Mouse (Mus musculus): ENCODE data around the gene Calm4. TPM values are rescaled to one million over a fixed set of nuclear protein-coding genes. Genes with fewer than 3 reads are reported as not detected.
"Not testable (repeated sequence)": the region's sequence is repeated elsewhere in the genome, so short reads cannot be mapped to it uniquely, and the experiment has no call there.

Gene Calm4
- total RNA-seq, 2 experiments from 2014 or later = not detected

DNA sequence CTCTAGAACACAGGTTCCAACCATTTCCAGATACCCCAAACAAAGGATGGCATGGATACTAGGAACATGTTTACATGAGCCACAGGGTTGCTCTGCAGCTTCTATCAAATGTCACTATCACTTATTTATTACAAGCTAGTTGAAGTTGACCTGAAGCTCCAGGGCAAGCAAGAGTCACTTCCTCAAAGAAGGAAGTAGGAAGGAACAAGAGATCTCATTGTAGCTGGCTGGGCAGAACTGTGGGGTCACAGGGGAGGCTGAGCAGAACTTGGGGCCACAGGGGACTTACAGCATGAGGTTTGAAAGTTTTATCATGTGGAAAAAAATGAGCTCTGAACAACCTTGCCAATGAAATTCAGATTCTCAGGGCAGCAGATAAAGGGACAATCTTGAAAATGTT, 11.8 kb upstream of the Calm4 start:
- no peak overlapping the region for H3K4me3 ChIP-seq
- no peak for TF ChIP-seq CTCF (IDR thresholded peaks at IDR 0.05)
- DNase-seq = no peak
- no peak overlapping the region for H3K27ac ChIP-seq
- intact Hi-C loops (cut with DNase I) = no loop called here

DNA sequence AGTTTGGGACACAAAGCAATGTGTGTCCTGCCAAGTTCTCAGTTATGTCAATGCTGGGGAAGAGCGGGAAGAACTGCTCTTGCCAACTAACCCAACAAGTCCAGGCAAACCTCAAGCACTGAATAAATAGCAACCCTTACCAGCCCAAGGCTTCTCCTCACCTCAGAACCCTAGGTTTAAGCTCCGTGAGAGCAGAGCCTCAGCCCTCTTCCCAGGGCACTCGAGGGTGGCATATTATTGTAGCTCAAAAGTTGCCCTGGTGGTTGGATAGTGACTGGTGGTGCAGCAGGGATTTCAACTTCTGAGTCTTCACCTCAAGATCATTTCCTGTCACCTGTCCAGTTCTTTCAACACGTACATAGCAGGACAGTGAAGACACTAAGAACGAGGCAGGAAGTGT, 6.0 kb upstream of the Calm4 start:
- intact Hi-C loops (cut with DNase I) = no loop called here
- DNase-seq = no peak
- TF ChIP-seq CTCF (IDR thresholded peaks at IDR 0.05) = no peak
- H3K4me3 ChIP-seq = no peak overlapping the region
- H3K27ac ChIP-seq = no peak overlapping the region

- intact Hi-C loops (cut with DNase I) = no loop called here
- H3K4me3 ChIP-seq = no peak overlapping the region
- no peak overlapping the region for H3K27ac ChIP-seq
- DNase-seq = no peak
- no peak for TF ChIP-seq CTCF (IDR thresholded peaks at IDR 0.05)
Measured at GRCm38 (mm10) chr13:3831994-3832393, 5.6 kb upstream of the Calm4 start.

DNA sequence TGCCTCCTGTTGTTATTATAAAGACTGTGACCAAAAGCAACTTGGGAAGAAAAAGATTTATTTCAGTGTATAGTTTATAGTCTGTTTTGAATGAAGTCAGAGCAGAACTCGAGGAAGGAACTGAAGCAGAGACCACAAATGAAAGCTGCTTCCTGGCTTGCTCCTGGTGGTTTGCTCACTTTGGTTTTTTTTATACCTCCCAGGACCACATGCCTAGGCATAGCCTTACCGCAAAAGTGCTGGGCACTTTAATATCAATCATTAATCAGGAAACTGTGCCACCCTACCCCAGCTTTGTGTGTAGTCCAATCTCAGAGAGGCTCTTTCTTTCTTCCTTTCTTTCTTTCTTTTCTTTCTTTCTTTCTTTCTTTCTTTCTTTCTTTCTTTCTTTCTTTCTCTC, 5.1 kb upstream of the Calm4 start:
- no peak for DNase-seq
- H3K27ac ChIP-seq = no peak overlapping the region
- no peak for TF ChIP-seq CTCF (IDR thresholded peaks at IDR 0.05)
- no peak overlapping the region for H3K4me3 ChIP-seq
- intact Hi-C loops (cut with DNase I) = no loop called here

DNA sequence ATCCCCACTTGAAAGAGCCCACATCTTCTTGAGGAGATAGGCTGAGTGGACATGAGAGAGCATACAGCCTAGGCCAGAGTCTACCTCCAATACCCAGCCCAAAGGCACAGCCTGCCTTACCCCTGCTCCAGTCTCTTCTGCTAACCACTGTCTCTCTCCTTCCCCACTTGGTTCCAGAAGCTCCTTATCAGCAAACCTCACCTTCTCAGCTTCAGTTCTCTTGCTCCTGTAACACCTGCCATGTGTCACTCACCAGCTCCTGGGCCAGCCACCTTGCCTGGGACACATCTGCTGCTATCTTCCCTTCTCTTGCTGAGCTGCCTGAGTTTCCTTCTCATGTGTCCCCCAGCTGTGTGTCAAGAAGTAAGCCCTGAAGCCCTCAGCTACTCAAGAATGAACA, 3.9 kb upstream of the Calm4 start:
- H3K27ac ChIP-seq; intact Hi-C loops (cut with DNase I); DNase-seq; H3K4me3 ChIP-seq: not testable (repeated sequence)

DNA sequence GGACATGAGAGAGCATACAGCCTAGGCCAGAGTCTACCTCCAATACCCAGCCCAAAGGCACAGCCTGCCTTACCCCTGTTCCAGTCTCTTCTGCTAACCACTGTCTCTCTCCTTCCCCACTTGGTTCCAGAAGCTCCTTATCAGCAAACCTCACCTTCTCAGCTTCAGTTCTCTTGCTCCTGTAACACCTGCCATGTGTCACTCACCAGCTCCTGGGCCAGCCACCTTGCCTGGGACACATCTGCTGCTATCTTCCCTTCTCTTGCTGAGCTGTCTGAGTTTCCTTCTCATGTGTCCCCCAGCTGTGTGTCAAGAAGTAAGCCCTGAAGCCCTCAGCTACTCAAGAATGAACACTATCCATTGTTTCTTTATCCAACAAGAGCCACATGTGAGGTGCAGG, 3.1 kb downstream of the Calm4 start:
- intact Hi-C loops (cut with DNase I); H3K27ac ChIP-seq; H3K4me3 ChIP-seq; DNase-seq: not testable (repeated sequence)

DNA sequence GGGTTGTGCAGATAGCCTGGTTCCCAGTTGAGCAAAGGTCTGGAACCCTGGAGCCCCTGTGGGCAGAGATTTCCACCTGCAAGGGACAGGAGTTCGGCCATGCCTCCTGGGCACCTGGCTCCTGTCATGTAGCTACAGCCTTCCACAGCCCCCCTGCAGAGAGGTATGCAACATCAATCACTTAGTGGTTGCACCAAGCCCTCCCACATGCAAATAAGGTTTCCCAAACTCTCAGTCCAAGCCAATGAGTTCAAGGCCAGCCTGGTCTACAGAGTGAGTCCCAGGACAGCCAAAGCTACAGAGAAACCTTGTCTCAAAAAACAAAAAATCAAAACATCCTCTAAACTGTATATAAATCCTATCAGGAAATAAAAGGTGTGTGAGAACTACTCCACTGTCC, 12.8 kb downstream of the Calm4 start:
- no peak for TF ChIP-seq CTCF (IDR thresholded peaks at IDR 0.05)
- Histone ChIP-seq H3K27ac (no peak overlapping the region), H3K4me3 (no peak overlapping the region)
- intact Hi-C loops (cut with DNase I) = no loop called here
- no peak for DNase-seq

- intact Hi-C loops (cut with DNase I); DNase-seq; H3K4me3 ChIP-seq; H3K27ac ChIP-seq: not testable (repeated sequence)
Measured at GRCm38 (mm10) chr13:3853648-3854333, 16.2 kb downstream of the Calm4 start, which contains the start of gene Calm5. Gene Calm5, plus strand, starts transcription at chr13:3854173.

GRCm38 (mm10) chr13:3854856-3855255, 17.3 kb downstream of the Calm4 start:
- no peak for DNase-seq
- intact Hi-C loops (cut with DNase I) = no loop called here
- TF ChIP-seq CTCF (IDR thresholded peaks at IDR 0.05) = no peak
- no peak overlapping the region for H3K4me3 ChIP-seq
- H3K27ac ChIP-seq = no peak overlapping the region

DNA sequence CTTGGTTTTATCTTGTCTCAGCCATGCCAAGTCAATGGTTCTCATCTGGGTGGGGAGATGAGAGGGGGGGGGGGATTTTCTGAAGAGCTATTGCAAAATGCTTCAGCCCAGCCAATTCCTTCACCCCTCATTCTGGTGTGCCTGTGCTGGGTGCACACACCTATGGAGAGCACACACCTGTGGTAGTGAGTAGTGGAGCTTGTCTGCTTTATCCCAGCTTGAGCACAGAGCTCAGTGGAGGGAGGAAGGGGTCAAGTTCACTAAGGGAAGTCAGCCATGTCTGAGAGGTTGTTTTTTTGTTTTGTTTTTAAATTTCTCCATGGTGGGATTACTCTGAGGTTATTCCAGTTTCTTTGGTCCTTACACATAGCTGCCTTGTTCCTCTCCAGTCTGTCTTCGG, 18.7 kb downstream of the Calm4 start:
- H3K27ac ChIP-seq = no peak overlapping the region
- no peak for DNase-seq
- intact Hi-C loops (cut with DNase I) = no loop called here
- no peak for TF ChIP-seq CTCF (IDR thresholded peaks at IDR 0.05)
- H3K4me3 ChIP-seq = no peak overlapping the region

DNA sequence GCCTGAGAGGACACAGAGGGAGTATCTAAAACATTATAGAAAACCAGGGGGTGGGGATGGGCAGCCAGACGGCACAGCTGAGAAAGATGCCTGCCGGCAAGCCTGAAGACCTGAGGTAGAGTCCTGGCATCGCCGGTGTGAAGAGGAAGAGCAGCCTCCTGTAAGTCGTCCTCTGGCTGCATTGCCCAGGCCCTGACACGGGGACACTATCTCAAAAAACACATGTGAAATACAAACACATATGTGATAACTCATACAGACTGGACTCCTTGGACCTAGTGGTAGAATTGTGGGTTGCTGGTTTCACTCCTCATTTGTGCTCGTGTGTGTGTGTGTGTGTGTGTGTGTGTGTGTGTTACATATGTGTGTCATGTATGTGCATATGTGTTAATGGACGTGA, 23.7 kb downstream of the Calm4 start:
- no peak for TF ChIP-seq CTCF (IDR thresholded peaks at IDR 0.05)
- Histone ChIP-seq H3K27ac (no peak overlapping the region), H3K4me3 (no peak overlapping the region)
- DNase-seq = no peak
- intact Hi-C loops (cut with DNase I) = no loop called here

DNA sequence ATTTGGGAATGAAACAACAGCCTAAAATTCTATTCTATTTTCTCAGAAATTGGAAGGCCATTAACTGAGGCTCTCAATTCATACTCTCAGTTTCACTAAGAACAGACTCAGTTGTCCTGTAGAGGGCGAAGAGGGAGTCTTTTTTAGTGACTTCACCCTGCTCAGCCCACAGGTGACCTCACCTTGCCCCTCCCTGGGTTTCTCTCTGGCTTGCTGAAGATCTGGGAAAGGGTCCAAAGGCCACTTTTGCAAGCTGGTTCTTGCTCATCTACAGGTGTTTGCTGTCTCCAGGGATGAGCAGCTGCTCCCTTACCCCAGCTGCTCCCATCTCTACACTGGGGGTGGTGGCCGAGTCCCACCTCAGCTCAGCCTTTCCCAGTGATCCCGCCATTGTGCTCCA, 24.8 kb downstream of the Calm4 start:
- TF ChIP-seq CTCF (IDR thresholded peaks at IDR 0.05) = no peak

DNA sequence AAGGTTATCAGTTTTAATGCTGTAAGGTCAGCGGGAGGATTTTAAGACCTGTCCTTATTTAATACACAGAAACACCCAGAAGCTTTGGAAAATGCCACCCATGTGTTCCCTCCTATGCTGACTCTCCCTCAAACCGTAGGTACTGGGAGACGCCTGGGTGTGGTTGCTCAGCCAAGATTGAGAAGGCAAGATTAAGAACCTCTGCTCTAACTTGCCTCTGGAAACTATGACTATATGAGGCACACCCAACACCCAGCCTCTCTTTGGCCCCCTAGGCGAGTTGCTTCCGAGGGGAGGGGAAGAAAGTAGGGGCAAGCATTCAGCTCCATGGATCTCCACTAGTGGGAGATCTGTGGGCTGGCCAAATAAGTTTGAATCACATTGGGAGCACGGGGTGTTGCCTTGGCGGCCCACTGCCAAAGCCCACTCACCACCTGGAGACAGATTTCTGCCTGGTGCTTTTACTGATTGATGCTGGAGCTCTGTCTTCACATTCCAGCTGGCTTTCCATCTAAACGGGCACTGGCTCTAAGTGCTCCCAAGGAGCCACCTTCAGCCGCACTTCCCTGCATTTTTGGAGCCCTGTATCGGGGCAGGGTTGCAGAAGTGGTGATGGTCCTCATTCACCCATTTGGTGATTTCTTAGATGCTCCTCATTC, 25.5 kb downstream of the Calm4 start:
- DNase-seq = no peak
- no peak overlapping the region for H3K4me3 ChIP-seq
- no peak for TF ChIP-seq CTCF (IDR thresholded peaks at IDR 0.05)
- intact Hi-C loops (cut with DNase I) = no loop called here
- H3K27ac ChIP-seq = no peak overlapping the region

More for the DNA sequence above, 24.8 kb downstream of the Calm4 start:
- no peak overlapping the region for H3K4me3 ChIP-seq
- intact Hi-C loops (cut with DNase I) = no loop called here
- DNase-seq = no peak
- no peak overlapping the region for H3K27ac ChIP-seq

Data from gastrocnemius, adult 2 months (tissue).